Mouse (Mus musculus) lung, adult 2 months (tissue): ENCODE measurements around the gene Smim22. TPM values are rescaled to one million over a fixed set of nuclear protein-coding genes. Genes with fewer than 3 reads are reported as not detected.

ENCODE experiments used
- DNase-seq: peaks from one replicate; pipeline ENCODE4 v3.0.0; 2022
- H3K4me1 ChIP-seq: fragments of 200-500 bp; 2 replicates; pipeline ENCODE4 v1.6.1; 2011; ENCODE audit warnings: low read length; ENCODE audit not compliant: control insufficient read depth, insufficient read depth
- H3K4me3 ChIP-seq: fragments of 200-500 bp; replicated peaks from 2 replicates; pipeline ENCODE3; 2011; ENCODE audit warnings: low read depth, mild to moderate bottlenecking, control low read depth, low read length; ENCODE audit errors: extremely low read depth
- CTCF ChIP-seq: fragments of 200-500 bp; IDR thresholded peaks from 2 replicates; pipeline ENCODE4 v1.5.1; 2011; ENCODE audit warnings: mild to moderate bottlenecking, low read length, control low read depth; ENCODE audit not compliant: insufficient read depth
- POLR2A ChIP-seq: fragments of 200-500 bp; IDR thresholded peaks from 2 replicates; pipeline ENCODE4 v1.6.1; 2011; ENCODE audit warnings: low read depth, mild to moderate bottlenecking, control low read depth, low read length, borderline replicate concordance; ENCODE audit errors: extremely low read depth
- WGBS: fragments of 180-500 bp; shearing (Covaris S2); methylation state at CpG from one replicate; pipeline ENCODE4 v1.1.7; 2018; 5-methylcytosine and 5-hydroxymethylcytosine counted together
- polyA plus RNA-seq: library from polyadenylated mRNA; depleted of rRNA; stranded (reverse); fragments of >200 nt; gene quantifications from 2 replicates; pipeline ENCODE4 v1.2.3, GENCODE M21; 2012

Gene Smim22
- polyA plus RNA-seq, 1 experiment: 81.3 TPM

- Histone ChIP-seq H3K4me1 (peaks cover 13% of the 10 kb centered on the region), H3K4me3 (no peak overlapping the region)
- DNase-seq: peak; percentile 17
- WGBS: 51% methylated on average over 4 of the region's 4 CpGs
- TF ChIP-seq POLR2A: peak; percentile 62; the same call in 1 of the 2 replicates
- no peak for TF ChIP-seq CTCF
Measured at GRCm38 (mm10) chr16:4971626-4972025, 35.5 kb upstream of the Smim22 start.

- DNase-seq: no peak
- Histone ChIP-seq H3K4me3 (no peak overlapping the region), H3K4me1 (peaks cover 7% of the 10 kb centered on the region; the same call in 1 of the 2 replicates)
- WGBS: 90% methylated on average over 5 of the region's 5 CpGs
- TF ChIP-seq POLR2A: no peak
Measured at GRCm38 (mm10) chr16:4974521-4974920, 32.6 kb upstream of the Smim22 start.

GRCm38 (mm10) chr16:4976180-4976579, 30.9 kb upstream of the Smim22 start:
- WGBS: 51% methylated on average over 2 of the region's 2 CpGs

GRCm38 (mm10) chr16:4978275-4979051, 28.6 kb upstream of the Smim22 start:
- TF ChIP-seq CTCF (no peak), POLR2A (no peak)
- WGBS: 50% methylated on average over 5 of the region's 5 CpGs
- Histone ChIP-seq H3K4me1 (0 out of 2 replicates have a peak, but pooled peaks cover 2% of the 10 kb centered on the region), H3K4me3 (no peak overlapping the region)
- DNase-seq: peak; percentile 43

More at GRCm38 (mm10) chr16:4976180-4976579, 30.9 kb upstream of the Smim22 start:
- TF ChIP-seq POLR2A (no peak), CTCF (no peak)
- no peak overlapping the region for H3K4me3 ChIP-seq
- H3K4me1 ChIP-seq: peaks cover 7% of the 10 kb centered on the region; the same call in 1 of the 2 replicates
- DNase-seq: no peak

- DNase-seq: peak; percentile 23
- no peak overlapping the region for H3K4me3 ChIP-seq
- 66% methylated on average over 4 of the region's 4 CpGs for WGBS
- no peak for TF ChIP-seq POLR2A
- peak; percentile 73 for TF ChIP-seq CTCF
- 0 out of 2 replicates have a peak, but pooled peaks cover 2% of the 10 kb centered on the region for H3K4me1 ChIP-seq
Measured at GRCm38 (mm10) chr16:4979755-4980380, 27.2 kb upstream of the Smim22 start.

- 91% methylated on average over 12 of the region's 12 CpGs for WGBS
- 0 out of 2 replicates have a peak, but pooled peaks cover 2% of the 10 kb centered on the region for H3K4me1 ChIP-seq
- no peak for DNase-seq
- no peak overlapping the region for H3K4me3 ChIP-seq
- TF ChIP-seq POLR2A (no peak), CTCF (no peak)
Measured at GRCm38 (mm10) chr16:4984717-4985116, 22.4 kb upstream of the Smim22 start.

GRCm38 (mm10) chr16:4993276-4993675, 13.8 kb upstream of the Smim22 start:
- no peak for TF ChIP-seq CTCF
- TF ChIP-seq POLR2A: no peak
- Histone ChIP-seq H3K4me3 (no peak overlapping the region), H3K4me1 (no peaks in the 10 kb centered on the region)
- WGBS: 90% methylated on average over 4 of the region's 4 CpGs
- no peak for DNase-seq

GRCm38 (mm10) chr16:4997553-4997952, 9.5 kb upstream of the Smim22 start, which contains the start of gene Sept12:
Sept12 (minus strand) TSS chr16:4997852.
- TF ChIP-seq POLR2A: no peak
- TF ChIP-seq CTCF: no peak
- WGBS: 28% methylated on average over 3 of the region's 3 CpGs
- H3K4me3 ChIP-seq: no peak within 1 kb of the TSS
- no peak for DNase-seq
- H3K4me1 ChIP-seq: no peaks in the 10 kb centered on the region

- DNase-seq: no peak
- TF ChIP-seq POLR2A (no peak), CTCF (no peak)
- 40% methylated on average over 1 of the region's 1 CpGs for WGBS
- Histone ChIP-seq H3K4me3 (no peak overlapping the region), H3K4me1 (no peaks in the 10 kb centered on the region)
Measured at GRCm38 (mm10) chr16:4998984-4999383, 8.1 kb upstream of the Smim22 start.
